Mouse (Mus musculus) lung, adult 2 months (tissue): ENCODE data around the gene Tmem150a.

Experiments used
- CTCF ChIP-seq: fragments of 200-500 bp; IDR thresholded peaks from 2 replicates; pipeline ENCODE4 v1.5.1; 2011; ENCODE audit warnings: mild to moderate bottlenecking, low read length, control low read depth; ENCODE audit not compliant: insufficient read depth
- POLR2A ChIP-seq: fragments of 200-500 bp; IDR thresholded peaks from 2 replicates; pipeline ENCODE4 v1.6.1; 2011; ENCODE audit warnings: low read depth, mild to moderate bottlenecking, control low read depth, low read length, borderline replicate concordance; ENCODE audit errors: extremely low read depth

- no peak for TF ChIP-seq CTCF
- TF ChIP-seq POLR2A, result no peak
Observed at GRCm38 (mm10) chr6:72359891-72360598, 4.8 kb downstream of the Tmem150a start.
